ENCODE assay signal across 13 mouse cellular contexts in the genomic region with DNA sequence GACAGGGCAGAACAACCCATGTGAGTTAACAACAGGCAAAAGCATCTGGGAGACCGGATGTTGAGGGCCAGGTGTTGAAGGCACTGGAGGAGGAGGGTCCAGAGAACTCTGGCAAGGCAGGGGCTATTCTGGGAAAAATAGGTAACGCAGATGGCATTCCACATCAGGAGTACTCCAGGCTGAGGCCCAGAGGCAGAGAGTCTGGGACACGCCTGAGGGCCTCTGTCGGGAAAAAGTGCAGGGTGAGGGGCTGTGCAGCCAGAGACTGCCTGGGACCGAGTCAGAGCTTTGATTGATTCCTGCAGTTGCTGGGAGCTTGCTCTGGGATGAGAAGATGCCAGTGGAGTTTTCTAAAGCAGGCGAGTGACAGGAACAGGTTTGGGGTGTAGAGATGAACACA. TPM values are rescaled to one million over a fixed set of nuclear protein-coding genes. Genes with fewer than 3 reads are reported as not detected.
DNase-seq lines count a peak whose midpoint lies in the region; ATAC-seq lines count a peak whose summit lies in the region.
"Had no signal": no experiment of that assay in that cellular context is flagged by ENCODE, and none has a peak within 500 bp of the region (broad histone marks: within the 10 kb centered on the region; RNA-seq: fewer than 3 reads in every experiment).

No protein-coding gene starts in this region.

- 21% methylated on average over 6 of the region's 6 CpGs for WGBS in kidney, embryonic 14.5 days
- WGBS in forebrain, embryonic 13.5 days, result 40% methylated on average over 6 of the region's 6 CpGs
- WGBS in neural tube, embryonic 11.5 days, result 17% methylated on average over 6 of the region's 6 CpGs

- no peak overlapping the region for H3K4me3 ChIP-seq in kidney, embryonic 14.5 days (ENCODE audit: low read length)
- no peak overlapping the region for H3K4me3 ChIP-seq in forebrain, embryonic 13.5 days
- H3K4me3 ChIP-seq in neural tube, embryonic 11.5 days (ENCODE audit: low read depth, low read length), result no peak overlapping the region

- H3K9ac ChIP-seq in kidney, embryonic 14.5 days (ENCODE audit: low read depth, low read length), result no peak overlapping the region; the same call in 1 of the 2 replicates
- no peak overlapping the region for H3K9ac ChIP-seq in forebrain, embryonic 13.5 days
- H3K9ac ChIP-seq in neural tube, embryonic 11.5 days (ENCODE audit: low read length), result peak overlapping the region; percentile 27; the same call in 1 of the 2 replicates

- no peak overlapping the region for H3K4me2 ChIP-seq in kidney, embryonic 14.5 days (replicated peaks; ENCODE audit: low read depth, low read length)
- no peak overlapping the region for H3K4me2 ChIP-seq in forebrain, embryonic 13.5 days
- no peak overlapping the region; the same call in 1 of the 2 replicates for H3K4me2 ChIP-seq in neural tube, embryonic 11.5 days (ENCODE audit: low read depth)

- 0 out of 2 replicates have a peak, but pooled peaks have one; percentile 17 for ATAC-seq in kidney, embryonic 14.5 days (ENCODE audit: low FRiP score, low TSS enrichment)
- peak; percentile 36; the same call in 1 of the 2 replicates for ATAC-seq in forebrain, embryonic 13.5 days
- ATAC-seq in neural tube, embryonic 11.5 days (ENCODE audit: insufficient read depth, low FRiP score, low TSS enrichment), result 0 out of 2 replicates have a peak, but pooled peaks have one; percentile 17

- intact Hi-C loops in left cerebral cortex, postnatal 25 days (cut with DNase I), result no loop called here

- no peak for DNase-seq in kidney, adult 18-20 months
- DNase-seq in embryo, embryonic 9.5 days (ENCODE audit: extremely low spot score), result peak; percentile 61
- peak; percentile 47 for DNase-seq in neural tube, embryonic 11.5 days (ENCODE audit: low spot score)
- no peak for DNase-seq in urinary bladder, postnatal 10 days (ENCODE audit: low spot score)
- no peak for DNase-seq in left cerebral cortex, postnatal 25 days (ENCODE audit: low spot score in 2 of 2)
- DNase-seq: gastrocnemius, postnatal 10 days; liver; lung, postnatal 4 days; right cerebral cortex, postnatal 25 days; thymus, adult 2 months had no signal

- no peaks in the 10 kb centered on the region for H3K9me3 ChIP-seq in kidney, embryonic 14.5 days (ENCODE audit: control insufficient read depth, low read length)
- H3K9me3 ChIP-seq in forebrain, embryonic 13.5 days (replicated peaks), result no peaks in the 10 kb centered on the region
- H3K9me3 ChIP-seq in neural tube, embryonic 11.5 days (ENCODE audit: control insufficient read depth, low read length), result no peaks in the 10 kb centered on the region
- H3K9me3 ChIP-seq: G1E had no signal

- no peak overlapping the region for H3K27ac ChIP-seq in kidney, embryonic 14.5 days (ENCODE audit: low read depth, low read length)
- no peak overlapping the region for H3K27ac ChIP-seq in forebrain, embryonic 13.5 days
- H3K27ac ChIP-seq in neural tube, embryonic 11.5 days (ENCODE audit: low read depth, low read length), result peak overlapping the region; percentile 63

- H3K4me1 ChIP-seq in kidney, embryonic 14.5 days (ENCODE audit: control insufficient read depth, insufficient read depth, low read length), result peaks cover 40% of the 10 kb centered on the region
- H3K4me1 ChIP-seq in forebrain, embryonic 13.5 days, result peaks cover 38% of the 10 kb centered on the region
- H3K4me1 ChIP-seq in neural tube, embryonic 11.5 days (ENCODE audit: control insufficient read depth, insufficient read depth, low read length), result peaks cover 34% of the 10 kb centered on the region

- H3K36me3 ChIP-seq in kidney, embryonic 14.5 days (ENCODE audit: control insufficient read depth, insufficient read depth, low read length), result no peaks in the 10 kb centered on the region
- H3K36me3 ChIP-seq in forebrain, embryonic 13.5 days (ENCODE audit: poor library complexity, severe bottlenecking), result no peaks in the 10 kb centered on the region
- H3K36me3 ChIP-seq in neural tube, embryonic 11.5 days (ENCODE audit: control insufficient read depth, insufficient read depth, low read length), result no peaks in the 10 kb centered on the region
- H3K36me3 ChIP-seq: G1E had no signal

- H3K27me3 ChIP-seq in kidney, embryonic 14.5 days (ENCODE audit: control insufficient read depth, insufficient read depth, low read length), result no peaks in the 10 kb centered on the region
- 0 out of 2 replicates have a peak, but pooled peaks cover 7% of the 10 kb centered on the region for H3K27me3 ChIP-seq in forebrain, embryonic 13.5 days
- H3K27me3 ChIP-seq in neural tube, embryonic 11.5 days (ENCODE audit: control insufficient read depth, insufficient read depth, low read length), result no peaks in the 10 kb centered on the region

RNA-seq across cellular contexts. Expression of gene Angptl1, which starts 59.4 kb away (rescaled TPM):
- polyA plus RNA-seq in kidney, embryonic 14.5 days (2014; fragmentation: Nextera tagmentation; extraction: Ambion mirVana), result 1.4 and 1.5 TPM in 2 replicates
- polyA plus RNA-seq in forebrain, embryonic 13.5 days (2015; fragmentation: Nextera tagmentation; extraction: Ambion mirVana), result 1.2 and 1.3 TPM in 2 replicates
- polyA plus RNA-seq in neural tube, embryonic 11.5 days (2014; fragmentation: Nextera tagmentation; extraction: Ambion mirVana), result 9.5 and 13.0 TPM in 2 replicates
- under 1 TPM; 0.53 to 0.78 TPM for total RNA-seq in left cerebral cortex, postnatal 25 days (2021)
- polyA plus RNA-seq: G1E had no signal

Comparison
In these comparisons a context has a peak if more than half of its experiments do, and no peak if none do; other contexts are left out.
1. DNase-seq: peak in embryo, embryonic 9.5 days (single experiment) and neural tube, embryonic 11.5 days (single experiment); none in kidney, adult 18-20 months (single experiment), urinary bladder, postnatal 10 days (single experiment) and left cerebral cortex, postnatal 25 days (0 of 2).
2. Peak in every context shown above with its lines, with median percentiles within 50 percentile points of each other: ATAC-seq.